In genomic region chr9:119208998-119209397, GRCm38 (mm10) we compare ENCODE assay signal across 20 mouse cellular contexts. TPM values are rescaled to one million over a fixed set of nuclear protein-coding genes. Genes with fewer than 3 reads are reported as not detected.
"Had no signal": no experiment of that assay in that cellular context is flagged by ENCODE, and none has a peak within 500 bp of the region (broad histone marks: within the 10 kb centered on the region; RNA-seq: fewer than 3 reads in every experiment).

Gene Slc22a13, minus strand, starts transcription at chr9:119209098.

- H3K9ac ChIP-seq: neural tube, embryonic 13.5 days; neural tube, embryonic 15.5 days; stomach, embryonic 15.5 days had no signal

- H3K27ac ChIP-seq: neural tube, embryonic 13.5 days; neural tube, embryonic 15.5 days; stomach, embryonic 15.5 days; stomach, postnatal 0 days had no signal

- H3K4me3 ChIP-seq: neural tube, embryonic 13.5 days; neural tube, embryonic 15.5 days; stomach, embryonic 15.5 days had no signal

- H3K4me2 ChIP-seq: neural tube, embryonic 13.5 days; neural tube, embryonic 15.5 days; stomach, embryonic 15.5 days had no signal

- H3K27me3 ChIP-seq: neural tube, embryonic 13.5 days; neural tube, embryonic 15.5 days; stomach, embryonic 15.5 days had no signal

- DNase-seq: retina, postnatal 1 day; right cerebral cortex, adult 18-20 months; right cerebral cortex, postnatal 14 days; right cerebral cortex, postnatal 25 days; right cerebral cortex, postnatal 4 days; spleen, adult 18-20 months; thymus, adult 18-20 months; thymus, adult 2 months; thymus, postnatal 14 days; thymus, postnatal 25 days; thymus, postnatal 36 days; thymus, postnatal 4 days had no signal

- H3K4me1 ChIP-seq: neural tube, embryonic 13.5 days; neural tube, embryonic 15.5 days; stomach, embryonic 15.5 days had no signal

- H3K9me3 ChIP-seq: stomach, embryonic 15.5 days had no signal

- H3K36me3 ChIP-seq: neural tube, embryonic 13.5 days; neural tube, embryonic 15.5 days; stomach, embryonic 15.5 days had no signal

RNA-seq across cellular contexts. Expression of gene Slc22a13, which starts in this region (rescaled TPM):
- polyA plus RNA-seq: neural tube, embryonic 13.5 days; neural tube, embryonic 14.5 days; stomach, embryonic 14.5 days; stomach, embryonic 15.5 days; stomach, embryonic 16.5 days; stomach, postnatal 0 days; thymus, postnatal 0 days had no signal
